Mouse (Mus musculus) stomach, postnatal 0 days (tissue): Measurements from ENCODE around the gene Mecom.

Experiments used
- CTCF ChIP-seq: IDR thresholded peaks from 2 replicates; pipeline ENCODE4 v1.5.1; 2016; ENCODE audit warnings: antibody characterized with exemption, low read depth, mild to moderate bottlenecking, moderate library complexity
- EP300 ChIP-seq: optimal IDR thresholded peaks from 2 replicates; pipeline ENCODE3; 2016; ENCODE audit warnings: antibody characterized with exemption

GRCm38 (mm10) chr3:30545246-30545645 is 2.6 kb downstream of the Mecom start:
- TF ChIP-seq EP300 (no peak), CTCF (no peak)
